Mouse (Mus musculus): ENCODE measurements around the gene Tmem106a. TPM values are rescaled to one million over a fixed set of nuclear protein-coding genes. Genes with fewer than 3 reads are reported as not detected.
A peak's percentile ranks its signal among the peaks of the same experiment; 100 is the strongest.

Tmem106a gene
- 5.9 and 6.7 TPM in 2 replicates for polyA plus RNA-seq (2014; fragmentation: Nextera tagmentation; extraction: Ambion mirVana)

GRCm38 (mm10) chr11:101582054-101583035 is at the start of gene Tmem106a:
Gene Tmem106a (plus strand): TSS chr11:101582242.
- Histone ChIP-seq H3K4me2 (replicated peaks; ENCODE audit: low read depth, low read length) (peak within 1 kb of the TSS; percentile 46), H3K9ac (replicated peaks; ENCODE audit: low read depth, low read length) (0 out of 2 replicates have a peak within 1 kb of the TSS, but pooled peaks have one; percentile 1), H3K27me3 (ENCODE audit: control insufficient read depth, insufficient read depth, low read length) (no peaks in the 10 kb centered on the region), H3K9me3 (ENCODE audit: control insufficient read depth, low read depth, low read length) (no peaks in the 10 kb centered on the region), H3K4me1 (ENCODE audit: control insufficient read depth, insufficient read depth, low read length) (no peaks in the 10 kb centered on the region), H3K27ac (ENCODE audit: low read length) (no peak within 1 kb of the TSS), H3K36me3 (ENCODE audit: control insufficient read depth, insufficient read depth, low read length) (peaks cover 20% of the 10 kb centered on the region), H3K4me3 (ENCODE audit: low read depth, low read length) (peak within 1 kb of the TSS; percentile 27)
- peak; percentile 79; the same call in 1 of the 2 replicates for ATAC-seq (ENCODE audit: insufficient number of reproducible peaks, insufficient read depth, low FRiP score, low read depth)
- WGBS = 19% methylated on average over 30 of the region's 31 CpGs

- H3K27ac ChIP-seq (ENCODE audit: low read length) = no peak overlapping the region
- no peak overlapping the region for H3K4me2 ChIP-seq (replicated peaks; ENCODE audit: low read depth, low read length)
- no peak for ATAC-seq (ENCODE audit: insufficient number of reproducible peaks, insufficient read depth, low FRiP score, low read depth)
- H3K9ac ChIP-seq (replicated peaks; ENCODE audit: low read depth, low read length) = no peak overlapping the region
- no peaks in the 10 kb centered on the region for H3K4me1 ChIP-seq (ENCODE audit: control insufficient read depth, insufficient read depth, low read length)
- no peaks in the 10 kb centered on the region for H3K9me3 ChIP-seq (ENCODE audit: control insufficient read depth, low read depth, low read length)
- H3K4me3 ChIP-seq (ENCODE audit: low read depth, low read length) = no peak overlapping the region
- 89% methylated on average over 9 of the region's 9 CpGs for WGBS
- H3K36me3 ChIP-seq (ENCODE audit: control insufficient read depth, insufficient read depth, low read length) = peaks cover 7% of the 10 kb centered on the region
- H3K27me3 ChIP-seq (ENCODE audit: control insufficient read depth, insufficient read depth, low read length) = no peaks in the 10 kb centered on the region
These were observed 38.5 kb upstream of the Tmem106a start for GRCm38 (mm10) chr11:101543533-101543932.

- H3K4me2 ChIP-seq (replicated peaks; ENCODE audit: low read depth, low read length) = no peak overlapping the region
- H3K27ac ChIP-seq (ENCODE audit: low read length) = no peak overlapping the region
- H3K9ac ChIP-seq (replicated peaks; ENCODE audit: low read depth, low read length) = no peak overlapping the region
- ATAC-seq (ENCODE audit: insufficient number of reproducible peaks, insufficient read depth, low FRiP score, low read depth) = no peak
- H3K4me3 ChIP-seq (ENCODE audit: low read depth, low read length) = no peak overlapping the region
- 61% methylated on average over 1 of the region's 1 CpGs for WGBS
- no peaks in the 10 kb centered on the region for H3K9me3 ChIP-seq (ENCODE audit: control insufficient read depth, low read depth, low read length)
- H3K27me3 ChIP-seq (ENCODE audit: control insufficient read depth, insufficient read depth, low read length) = no peaks in the 10 kb centered on the region
- H3K36me3 ChIP-seq (ENCODE audit: control insufficient read depth, insufficient read depth, low read length) = peaks cover 3% of the 10 kb centered on the region; the same call in 1 of the 2 replicates
- no peaks in the 10 kb centered on the region for H3K4me1 ChIP-seq (ENCODE audit: control insufficient read depth, insufficient read depth, low read length)
These were observed 37.9 kb upstream of the Tmem106a start for GRCm38 (mm10) chr11:101544132-101544531.

GRCm38 (mm10) chr11:101548526-101548925 is 33.5 kb upstream of the Tmem106a start:
- ATAC-seq (ENCODE audit: insufficient number of reproducible peaks, insufficient read depth, low FRiP score, low read depth) = no peak
- no peak overlapping the region for H3K27ac ChIP-seq (ENCODE audit: low read length)
- no peak overlapping the region for H3K9ac ChIP-seq (replicated peaks; ENCODE audit: low read depth, low read length)
- H3K4me3 ChIP-seq (ENCODE audit: low read depth, low read length) = no peak overlapping the region
- H3K4me1 ChIP-seq (ENCODE audit: control insufficient read depth, insufficient read depth, low read length) = peaks cover 10% of the 10 kb centered on the region; the same call in 1 of the 2 replicates
- no peaks in the 10 kb centered on the region; the same call in 1 of the 2 replicates for H3K36me3 ChIP-seq (ENCODE audit: control insufficient read depth, insufficient read depth, low read length)
- H3K4me2 ChIP-seq (replicated peaks; ENCODE audit: low read depth, low read length) = no peak overlapping the region
- no peaks in the 10 kb centered on the region for H3K9me3 ChIP-seq (ENCODE audit: control insufficient read depth, low read depth, low read length)
- no peaks in the 10 kb centered on the region for H3K27me3 ChIP-seq (ENCODE audit: control insufficient read depth, insufficient read depth, low read length)

- Histone ChIP-seq H3K36me3 (ENCODE audit: control insufficient read depth, insufficient read depth, low read length) (peaks cover 14% of the 10 kb centered on the region), H3K9me3 (ENCODE audit: control insufficient read depth, low read depth, low read length) (no peaks in the 10 kb centered on the region), H3K9ac (replicated peaks; ENCODE audit: low read depth, low read length) (peak within 1 kb of the TSS; percentile 49), H3K27me3 (ENCODE audit: control insufficient read depth, insufficient read depth, low read length) (no peaks in the 10 kb centered on the region), H3K4me1 (ENCODE audit: control insufficient read depth, insufficient read depth, low read length) (peaks cover 19% of the 10 kb centered on the region; the same call in 1 of the 2 replicates), H3K27ac (ENCODE audit: low read length) (peak within 1 kb of the TSS; percentile 87), H3K4me3 (ENCODE audit: low read depth, low read length) (peak within 1 kb of the TSS; percentile 80), H3K4me2 (replicated peaks; ENCODE audit: low read depth, low read length) (peak within 1 kb of the TSS; percentile 69)
- peak; percentile 78 for ATAC-seq (ENCODE audit: insufficient number of reproducible peaks, insufficient read depth, low FRiP score, low read depth)
- WGBS = under 1% methylated on average over 43 of the region's 43 CpGs
These were observed 30.1 kb upstream of the Tmem106a start, which contains the start of the genes Brca1 and Nbr1 for GRCm38 (mm10) chr11:101551751-101552475. Gene Brca1 (minus strand): TSS chr11:101551955. Gene Nbr1 (plus strand): TSS chr11:101552149.

- Histone ChIP-seq H3K9ac (replicated peaks; ENCODE audit: low read depth, low read length) (peak overlapping the region; percentile 49), H3K4me1 (ENCODE audit: control insufficient read depth, insufficient read depth, low read length) (peaks cover 19% of the 10 kb centered on the region; the same call in 1 of the 2 replicates), H3K27ac (ENCODE audit: low read length) (peak overlapping the region; percentile 87), H3K9me3 (ENCODE audit: control insufficient read depth, low read depth, low read length) (no peaks in the 10 kb centered on the region), H3K4me2 (replicated peaks; ENCODE audit: low read depth, low read length) (peak overlapping the region; percentile 67), H3K36me3 (ENCODE audit: control insufficient read depth, insufficient read depth, low read length) (peaks cover 14% of the 10 kb centered on the region), H3K27me3 (ENCODE audit: control insufficient read depth, insufficient read depth, low read length) (no peaks in the 10 kb centered on the region), H3K4me3 (ENCODE audit: low read depth, low read length) (peak overlapping the region; percentile 80)
- peak; percentile 98 for ATAC-seq (ENCODE audit: insufficient number of reproducible peaks, insufficient read depth, low FRiP score, low read depth)
- under 1% methylated on average over 37 of the region's 37 CpGs for WGBS
These were observed 29.4 kb upstream of the Tmem106a start for GRCm38 (mm10) chr11:101552476-101553300.

GRCm38 (mm10) chr11:101553354-101553930 is 28.6 kb upstream of the Tmem106a start:
- H3K27ac ChIP-seq (ENCODE audit: low read length) = peak overlapping the region; percentile 77
- no peak for ATAC-seq (ENCODE audit: insufficient number of reproducible peaks, insufficient read depth, low FRiP score, low read depth)
- no peaks in the 10 kb centered on the region for H3K9me3 ChIP-seq (ENCODE audit: control insufficient read depth, low read depth, low read length)
- H3K9ac ChIP-seq (replicated peaks; ENCODE audit: low read depth, low read length) = peak overlapping the region; percentile 49
- H3K4me1 ChIP-seq (ENCODE audit: control insufficient read depth, insufficient read depth, low read length) = peaks cover 19% of the 10 kb centered on the region; the same call in 1 of the 2 replicates
- H3K27me3 ChIP-seq (ENCODE audit: control insufficient read depth, insufficient read depth, low read length) = no peaks in the 10 kb centered on the region
- H3K4me2 ChIP-seq (replicated peaks; ENCODE audit: low read depth, low read length) = peak overlapping the region; percentile 67
- H3K4me3 ChIP-seq (ENCODE audit: low read depth, low read length) = peak overlapping the region; percentile 80
- peaks cover 20% of the 10 kb centered on the region for H3K36me3 ChIP-seq (ENCODE audit: control insufficient read depth, insufficient read depth, low read length)
- WGBS = 16% methylated on average over 8 of the region's 8 CpGs
